Mouse (Mus musculus) small intestine, adult 2 months (tissue): ENCODE results near the gene Eya3. TPM values are rescaled to one million over a fixed set of nuclear protein-coding genes. Genes with fewer than 3 reads are reported as not detected.

Experiments used
- H3K27ac ChIP-seq: fragments of 200-500 bp; 2 replicates; pipeline ENCODE4 v1.5.1; 2012; ENCODE audit warnings: low read depth, low read length, control low read depth, inconsistent platforms; ENCODE audit not compliant: insufficient read depth
- H3K27me3 ChIP-seq: fragments of 200-500 bp; 2 replicates; pipeline ENCODE4 v1.6.1; 2012; ENCODE audit warnings: mild to moderate bottlenecking, moderate library complexity, low read length, inconsistent platforms; ENCODE audit not compliant: control insufficient read depth, insufficient read depth
- H3K36me3 ChIP-seq: fragments of 200-500 bp; 2 replicates; pipeline ENCODE4 v1.6.1; 2012; ENCODE audit warnings: mild to moderate bottlenecking, low read length, control low read depth, inconsistent platforms; ENCODE audit not compliant: control insufficient read depth, insufficient read depth
- H3K4me1 ChIP-seq: fragments of 200-500 bp; 2 replicates; pipeline ENCODE4 v1.6.1; 2012; ENCODE audit warnings: low read length, inconsistent platforms, mixed read lengths; ENCODE audit not compliant: control insufficient read depth, insufficient read depth, insufficient read length
- H3K4me3 ChIP-seq: fragments of 200-500 bp; 2 replicates; pipeline ENCODE4 v1.5.1; 2012; ENCODE audit warnings: low read depth, mild to moderate bottlenecking, control low read depth, inconsistent platforms, low read length, moderate library complexity
- CTCF ChIP-seq: fragments of 200-500 bp; IDR thresholded peaks from 2 replicates; pipeline ENCODE4 v1.5.1; 2012; ENCODE audit warnings: low read depth, mild to moderate bottlenecking, control low read depth, inconsistent platforms, low read length, moderate library complexity, mixed read lengths; ENCODE audit not compliant: insufficient replicate concordance, insufficient read length; ENCODE audit errors: extremely low read depth
- POLR2A ChIP-seq: fragments of 200-500 bp; IDR thresholded peaks from 2 replicates; pipeline ENCODE4 v1.6.1; 2012; ENCODE audit warnings: low read depth, mild to moderate bottlenecking, control low read depth, inconsistent platforms, low read length, moderate library complexity
- WGBS: fragments of 180-500 bp; shearing (Covaris S2); methylation state at CpG from one replicate; pipeline ENCODE4 v1.1.7; 2018; 5-methylcytosine and 5-hydroxymethylcytosine counted together
- polyA plus RNA-seq: library from polyadenylated mRNA; depleted of rRNA; stranded (reverse); fragments of >200 nt; gene quantifications from 2 replicates; pipeline ENCODE4 v1.2.3, GENCODE M21; 2012

Gene Eya3
- polyA plus RNA-seq, 1 experiment = 20.7 TPM

GRCm38 (mm10) chr4:132620134-132620533, 18.7 kb upstream of the Eya3 start:
- Histone ChIP-seq H3K27ac (no peak overlapping the region), H3K27me3 (no peaks in the 10 kb centered on the region), H3K4me1 (no peaks in the 10 kb centered on the region), H3K4me3 (no peak overlapping the region), H3K36me3 (no peaks in the 10 kb centered on the region)
- WGBS = 92% methylated on average over 4 of the region's 4 CpGs
- TF ChIP-seq POLR2A (no peak), CTCF (no peak)

GRCm38 (mm10) chr4:132621287-132622068, 17.3 kb upstream of the Eya3 start:
- H3K27me3 ChIP-seq = no peaks in the 10 kb centered on the region
- no peak overlapping the region for H3K4me3 ChIP-seq
- no peak for TF ChIP-seq POLR2A
- no peak for TF ChIP-seq CTCF
- H3K36me3 ChIP-seq = no peaks in the 10 kb centered on the region
- 69% methylated on average over 7 of the region's 7 CpGs for WGBS
- no peak overlapping the region for H3K27ac ChIP-seq
- H3K4me1 ChIP-seq = no peaks in the 10 kb centered on the region

- no peak for TF ChIP-seq POLR2A
- no peak for TF ChIP-seq CTCF
- 67% methylated on average over 5 of the region's 5 CpGs for WGBS
- no peaks in the 10 kb centered on the region for H3K36me3 ChIP-seq
- no peak overlapping the region for H3K27ac ChIP-seq
- no peak overlapping the region for H3K4me3 ChIP-seq
- no peaks in the 10 kb centered on the region for H3K27me3 ChIP-seq
- no peaks in the 10 kb centered on the region for H3K4me1 ChIP-seq
Observed at GRCm38 (mm10) chr4:132624034-132624657, 14.6 kb upstream of the Eya3 start.

- WGBS = 13% methylated on average over 2 of the region's 2 CpGs
- no peaks in the 10 kb centered on the region for H3K36me3 ChIP-seq
- TF ChIP-seq CTCF (peak; percentile 56; the same call in 1 of the 2 replicates), POLR2A (no peak)
Observed at GRCm38 (mm10) chr4:132628830-132629229, 10.0 kb upstream of the Eya3 start.

GRCm38 (mm10) chr4:132635971-132636370, 2.8 kb upstream of the Eya3 start:
- TF ChIP-seq POLR2A (no peak), CTCF (no peak)
- Histone ChIP-seq H3K4me1 (no peaks in the 10 kb centered on the region), H3K36me3 (peaks cover 1% of the 10 kb centered on the region; the same call in 1 of the 2 replicates), H3K27me3 (no peaks in the 10 kb centered on the region), H3K4me3 (no peak overlapping the region), H3K27ac (no peak overlapping the region)
- WGBS = 89% methylated on average over 2 of the region's 2 CpGs

More at GRCm38 (mm10) chr4:132628830-132629229, 10.0 kb upstream of the Eya3 start:
- H3K4me3 ChIP-seq = no peak overlapping the region
- H3K27ac ChIP-seq = no peak overlapping the region
- H3K4me1 ChIP-seq = no peaks in the 10 kb centered on the region
- no peaks in the 10 kb centered on the region for H3K27me3 ChIP-seq

GRCm38 (mm10) chr4:132636554-132636953, 2.2 kb upstream of the Eya3 start:
- Histone ChIP-seq H3K36me3 (peaks cover 1% of the 10 kb centered on the region; the same call in 1 of the 2 replicates), H3K4me1 (no peaks in the 10 kb centered on the region), H3K27me3 (no peaks in the 10 kb centered on the region), H3K27ac (no peak overlapping the region), H3K4me3 (no peak overlapping the region)
- 36% methylated on average over 4 of the region's 4 CpGs for WGBS
- TF ChIP-seq POLR2A (no peak), CTCF (no peak; the same call in 1 of the 2 replicates)

- no peaks in the 10 kb centered on the region for H3K4me1 ChIP-seq
- peak overlapping the region; percentile 15; the same call in 1 of the 2 replicates for H3K27ac ChIP-seq
- H3K4me3 ChIP-seq = peak overlapping the region; percentile 92
- H3K36me3 ChIP-seq = peaks cover 3% of the 10 kb centered on the region
- WGBS = under 1% methylated on average over 35 of the region's 35 CpGs
- TF ChIP-seq CTCF = no peak
- TF ChIP-seq POLR2A = no peak
- no peaks in the 10 kb centered on the region for H3K27me3 ChIP-seq
Observed at GRCm38 (mm10) chr4:132639191-132639713, 465 bp downstream of the Eya3 start.
